Mouse (Mus musculus): ENCODE measurements around the gene 1500009C09Rik.

1500009C09Rik gene

GRCm38 (mm10) chr15:82247131-82247776 is 4.9 kb upstream of the 1500009C09Rik start:
- DNase-seq (ENCODE audit: low read depth in 1 of 2, low spot score in 2 of 2): no peak

GRCm38 (mm10) chr15:82251579-82251978 is 618 bp upstream of the 1500009C09Rik start:
- DNase-seq (ENCODE audit: low read depth in 1 of 2, low spot score in 2 of 2): no peak

- no peak for DNase-seq (ENCODE audit: low read depth in 1 of 2, low spot score in 2 of 2)
Observed at GRCm38 (mm10) chr15:82255248-82255647, 3.1 kb downstream of the 1500009C09Rik start.

- no peak for DNase-seq (ENCODE audit: low read depth in 1 of 2, low spot score in 2 of 2)
Observed at GRCm38 (mm10) chr15:82255944-82256383, 3.8 kb downstream of the 1500009C09Rik start.

- peak; percentile 29 to 56 for DNase-seq (ENCODE audit: low read depth in 1 of 2, low spot score in 2 of 2)
Observed at GRCm38 (mm10) chr15:82259510-82259909, 7.3 kb downstream of the 1500009C09Rik start.

- DNase-seq (ENCODE audit: low read depth in 1 of 2, low spot score in 2 of 2): no peak
Observed at GRCm38 (mm10) chr15:82266356-82266755, 14.2 kb downstream of the 1500009C09Rik start.

- DNase-seq (ENCODE audit: low read depth in 1 of 2, low spot score in 2 of 2): no peak
Observed at GRCm38 (mm10) chr15:82268185-82268584, 16.0 kb downstream of the 1500009C09Rik start.

GRCm38 (mm10) chr15:82268783-82269182 is 16.6 kb downstream of the 1500009C09Rik start:
- DNase-seq (ENCODE audit: low read depth in 1 of 2, low spot score in 2 of 2): no peak

GRCm38 (mm10) chr15:82271201-82271600 is 19.0 kb downstream of the 1500009C09Rik start:
- no peak for DNase-seq (ENCODE audit: low read depth in 1 of 2, low spot score in 2 of 2)

GRCm38 (mm10) chr15:82272295-82272694 is 20.1 kb downstream of the 1500009C09Rik start:
- no peak for DNase-seq (ENCODE audit: low read depth in 1 of 2, low spot score in 2 of 2)

- DNase-seq (ENCODE audit: low read depth in 1 of 2, low spot score in 2 of 2): no peak
Observed at GRCm38 (mm10) chr15:82274593-82274926, 22.4 kb downstream of the 1500009C09Rik start, which contains the start of gene Sept3. Gene Sept3 (plus strand): TSS chr15:82274893.

GRCm38 (mm10) chr15:82274927-82275901 is 23.0 kb downstream of the 1500009C09Rik start:
- DNase-seq (ENCODE audit: low read depth in 1 of 2, low spot score in 2 of 2): no peak

- no peak for DNase-seq (ENCODE audit: low read depth in 1 of 2, low spot score in 2 of 2)
Observed at GRCm38 (mm10) chr15:82277591-82277990, 25.4 kb downstream of the 1500009C09Rik start.

- no peak for DNase-seq (ENCODE audit: low read depth in 1 of 2, low spot score in 2 of 2)
Observed at GRCm38 (mm10) chr15:82280638-82281037, 28.4 kb downstream of the 1500009C09Rik start.

- DNase-seq (ENCODE audit: low read depth in 1 of 2, low spot score in 2 of 2): no peak
Observed at GRCm38 (mm10) chr15:82286157-82286556, 34.0 kb downstream of the 1500009C09Rik start.

- DNase-seq (ENCODE audit: low read depth in 1 of 2, low spot score in 2 of 2): no peak
Observed at GRCm38 (mm10) chr15:82290252-82290651, 38.1 kb downstream of the 1500009C09Rik start.

- no peak for DNase-seq (ENCODE audit: low read depth in 1 of 2, low spot score in 2 of 2)
Observed at GRCm38 (mm10) chr15:82292851-82293250, 40.7 kb downstream of the 1500009C09Rik start.

GRCm38 (mm10) chr15:82293271-82293711 is 41.1 kb downstream of the 1500009C09Rik start:
- DNase-seq (ENCODE audit: low read depth in 1 of 2, low spot score in 2 of 2): no peak

- DNase-seq (ENCODE audit: low read depth in 1 of 2, low spot score in 2 of 2): no peak
Observed at GRCm38 (mm10) chr15:82294059-82294458, 41.9 kb downstream of the 1500009C09Rik start.

- no peak for DNase-seq (ENCODE audit: low read depth in 1 of 2, low spot score in 2 of 2)
Observed at GRCm38 (mm10) chr15:82298764-82299561, 46.8 kb downstream of the 1500009C09Rik start, which contains the start of gene Wbp2nl. Gene Wbp2nl (plus strand): TSS chr15:82298954.

- no peak for DNase-seq (ENCODE audit: low read depth in 1 of 2, low spot score in 2 of 2)
Observed at GRCm38 (mm10) chr15:82307107-82307506, 54.9 kb downstream of the 1500009C09Rik start.
